Mouse (Mus musculus) liver, embryonic 12.5 days (tissue): Measurements from ENCODE around the gene Maf. TPM values are rescaled to one million over a fixed set of nuclear protein-coding genes. Genes with fewer than 3 reads are reported as not detected.

ENCODE experiments used
- ATAC-seq: fragments of 200-750 bp; cut with Nextera tagmentation; 2 replicates; pipeline ENCODE4 v1.8.0; 2017; ENCODE audit warnings: moderate number of reproducible peaks, mild to moderate bottlenecking, moderate library complexity
- H3K27ac ChIP-seq: fragments of 300-500 bp; sonication (generic); 2 replicates; pipeline ENCODE4 v1.5.1; 2016; ENCODE audit warnings: mild to moderate bottlenecking
- H3K27me3 ChIP-seq: fragments of 300-500 bp; sonication (generic); replicated peaks from 2 replicates; pipeline ENCODE4 v1.6.1; 2016; ENCODE audit warnings: mild to moderate bottlenecking, moderate library complexity
- H3K36me3 ChIP-seq: fragments of 300-500 bp; sonication (generic); 2 replicates; pipeline ENCODE4 v1.6.1; 2016; ENCODE audit warnings: mild to moderate bottlenecking, moderate library complexity
- H3K4me1 ChIP-seq: fragments of 300-500 bp; sonication (generic); 2 replicates; pipeline ENCODE4 v1.6.1; 2016
- H3K4me2 ChIP-seq: fragments of 300-500 bp; sonication (generic); 2 replicates; pipeline ENCODE4 v1.6.1; 2016; ENCODE audit warnings: mild to moderate bottlenecking, moderate library complexity
- H3K4me3 ChIP-seq: fragments of 300-500 bp; sonication (generic); 2 replicates; pipeline ENCODE4 v1.5.1; 2016; ENCODE audit warnings: mild to moderate bottlenecking, moderate library complexity
- H3K9ac ChIP-seq: fragments of 300-500 bp; sonication (generic); 2 replicates; pipeline ENCODE4 v1.6.1; 2016; ENCODE audit warnings: mild to moderate bottlenecking, moderate library complexity
- H3K9me3 ChIP-seq: fragments of 300-500 bp; sonication (generic); replicated peaks from 2 replicates; pipeline ENCODE4 v1.6.1; 2016; ENCODE audit warnings: mild to moderate bottlenecking, moderate library complexity
- WGBS: fragments of 180-500 bp; shearing (Covaris S2); methylation state at CpG from one replicate; pipeline ENCODE4 v1.1.7; 2016; ENCODE audit not compliant: insufficient replicate concordance; 5-methylcytosine and 5-hydroxymethylcytosine counted together
- polyA plus RNA-seq: library from polyadenylated mRNA; unstranded; fragments of >200 nt; fragmentation: Nextera tagmentation; extraction: Ambion mirVana; gene quantifications from 2 replicates; pipeline ENCODE4 v1.2.1, GENCODE M21; 2016

The Maf gene
- polyA plus RNA-seq, 1 experiment from 2014 or later: 3.2 TPM

- 0 out of 2 replicates have a peak, but pooled peaks cover 6% of the 10 kb centered on the region for H3K4me1 ChIP-seq
- peaks cover 19% of the 10 kb centered on the region for H3K27me3 ChIP-seq
- H3K27ac ChIP-seq: no peak overlapping the region
- H3K4me2 ChIP-seq: no peak overlapping the region
- H3K4me3 ChIP-seq: no peak overlapping the region
- no peaks in the 10 kb centered on the region for H3K36me3 ChIP-seq
- H3K9me3 ChIP-seq: no peaks in the 10 kb centered on the region
- ATAC-seq: no peak
- WGBS: 70% methylated on average over 5 of the region's 5 CpGs
- no peak overlapping the region for H3K9ac ChIP-seq
These were observed 6.6 kb downstream of the Maf start for GRCm38 (mm10) chr8:115701001-115701400.

DNA sequence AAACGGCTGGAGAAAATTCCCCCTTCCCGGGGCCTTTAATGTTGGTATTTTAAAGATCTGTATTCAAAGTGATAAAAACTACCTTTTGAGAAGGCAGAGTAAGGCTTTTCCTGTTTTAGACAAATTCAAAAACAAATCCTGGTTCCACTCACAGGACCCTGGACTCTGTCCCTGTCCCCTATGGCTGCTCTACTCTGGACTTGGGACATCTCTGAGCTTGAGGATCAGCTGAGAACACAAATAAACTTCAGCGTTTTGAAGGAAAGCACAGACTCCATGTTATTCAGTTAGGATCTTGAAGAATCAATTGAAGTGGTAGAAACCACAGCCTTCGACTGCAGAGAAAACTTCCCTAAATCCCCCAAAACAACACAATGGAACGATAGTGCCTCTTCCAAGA is 8.4 kb downstream of the Maf start:
- WGBS: 54% methylated on average over 5 of the region's 5 CpGs
- ATAC-seq: no peak
- H3K4me1 ChIP-seq: 0 out of 2 replicates have a peak, but pooled peaks cover 6% of the 10 kb centered on the region

GRCm38 (mm10) chr8:115697410-115697809 is 10.2 kb downstream of the Maf start:
- Histone ChIP-seq H3K4me2 (no peak overlapping the region), H3K9ac (no peak overlapping the region), H3K4me1 (0 out of 2 replicates have a peak, but pooled peaks cover 6% of the 10 kb centered on the region), H3K36me3 (no peaks in the 10 kb centered on the region), H3K9me3 (no peaks in the 10 kb centered on the region), H3K4me3 (no peak overlapping the region), H3K27me3 (no peaks in the 10 kb centered on the region), H3K27ac (no peak overlapping the region)
- WGBS: 49% methylated on average over 3 of the region's 3 CpGs
- no peak for ATAC-seq

More for the DNA sequence above, 8.4 kb downstream of the Maf start:
- Histone ChIP-seq H3K4me2 (no peak overlapping the region), H3K9me3 (no peaks in the 10 kb centered on the region), H3K36me3 (no peaks in the 10 kb centered on the region), H3K4me3 (no peak overlapping the region), H3K27me3 (peaks cover under 1% of the 10 kb centered on the region; the same call in 1 of the 2 replicates), H3K27ac (no peak overlapping the region), H3K9ac (no peak overlapping the region)

DNA sequence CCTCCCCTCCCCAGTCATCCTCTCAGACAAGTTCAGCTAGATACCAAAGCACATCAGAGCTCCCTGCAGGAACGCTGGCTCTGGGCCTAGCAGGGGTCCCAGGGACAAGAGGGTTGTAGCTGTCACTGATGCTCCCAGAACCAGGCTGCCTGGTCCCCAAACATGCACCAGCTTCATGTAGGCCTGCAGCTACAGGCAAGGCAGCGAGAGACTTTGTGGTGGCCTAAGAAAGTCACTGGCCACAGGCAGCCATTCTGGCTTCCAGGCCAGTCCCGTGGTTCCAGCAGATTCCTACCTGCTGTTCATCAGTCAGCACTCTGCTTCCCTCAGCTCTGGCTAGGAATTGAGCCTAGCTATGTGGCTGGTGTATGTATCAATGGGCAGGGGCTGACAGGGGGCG is 10.9 kb downstream of the Maf start:
- 51% methylated on average over 4 of the region's 4 CpGs for WGBS
- Histone ChIP-seq H3K9ac (no peak overlapping the region), H3K27me3 (no peaks in the 10 kb centered on the region), H3K9me3 (no peaks in the 10 kb centered on the region), H3K36me3 (no peaks in the 10 kb centered on the region), H3K4me3 (no peak overlapping the region), H3K27ac (no peak overlapping the region), H3K4me2 (no peak overlapping the region), H3K4me1 (0 out of 2 replicates have a peak, but pooled peaks cover 6% of the 10 kb centered on the region)
- no peak for ATAC-seq

- H3K36me3 ChIP-seq: no peaks in the 10 kb centered on the region
- no peak overlapping the region for H3K9ac ChIP-seq
- no peak overlapping the region for H3K4me3 ChIP-seq
- no peaks in the 10 kb centered on the region for H3K9me3 ChIP-seq
- H3K27ac ChIP-seq: no peak overlapping the region
- 60% methylated on average over 9 of the region's 9 CpGs for WGBS
- H3K4me1 ChIP-seq: no peaks in the 10 kb centered on the region
- ATAC-seq: no peak
- H3K27me3 ChIP-seq: no peaks in the 10 kb centered on the region
- no peak overlapping the region for H3K4me2 ChIP-seq
These were observed 20.2 kb downstream of the Maf start for GRCm38 (mm10) chr8:115687349-115687748.

- Histone ChIP-seq H3K4me3 (no peak overlapping the region), H3K27ac (no peak overlapping the region), H3K27me3 (no peaks in the 10 kb centered on the region), H3K9ac (no peak overlapping the region), H3K4me1 (no peaks in the 10 kb centered on the region), H3K36me3 (no peaks in the 10 kb centered on the region), H3K9me3 (no peaks in the 10 kb centered on the region), H3K4me2 (no peak overlapping the region)
- 59% methylated on average over 7 of the region's 7 CpGs for WGBS
- ATAC-seq: no peak
These were observed 24.3 kb downstream of the Maf start for GRCm38 (mm10) chr8:115683309-115683708.

DNA sequence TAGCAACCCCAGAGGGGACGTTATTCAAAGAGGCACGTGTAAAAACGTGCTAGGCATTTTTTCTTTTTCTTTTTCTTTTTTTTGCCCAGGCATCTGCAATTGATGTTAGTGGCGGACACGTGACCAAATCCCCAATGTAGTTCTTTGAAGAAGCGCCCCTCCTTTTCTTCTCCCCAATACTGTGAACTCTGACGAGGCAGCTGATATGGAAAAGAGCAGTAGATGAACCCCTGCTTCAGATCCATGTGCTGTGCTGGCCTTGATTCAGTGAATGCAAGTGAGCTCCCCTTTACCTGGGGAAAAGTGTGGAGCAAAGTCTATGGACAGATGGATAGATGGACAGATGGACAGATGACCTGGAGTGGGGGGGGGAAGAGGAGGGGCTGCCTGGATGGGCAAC is 28.1 kb downstream of the Maf start:
- no peak for ATAC-seq

DNA sequence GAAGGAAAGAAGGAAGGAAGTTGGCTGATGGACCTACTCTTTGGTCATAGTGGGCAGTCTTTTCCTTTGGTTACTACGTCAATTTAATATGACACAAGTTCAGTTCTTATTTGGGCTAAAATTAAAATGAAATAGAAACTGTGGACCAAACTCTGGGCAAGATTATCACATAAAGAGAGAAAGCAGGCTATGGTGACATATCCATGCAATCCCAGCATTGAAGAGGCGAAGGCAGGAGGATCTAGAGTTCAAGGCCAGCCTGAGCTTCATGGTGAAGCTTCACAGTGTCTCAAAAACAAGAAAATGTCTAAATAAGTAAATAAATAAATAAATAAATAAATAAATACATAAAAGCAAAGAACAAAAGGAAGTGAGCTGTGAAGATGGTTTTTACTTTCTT is 42.7 kb downstream of the Maf start:
- Histone ChIP-seq H3K4me3 (no peak overlapping the region), H3K27ac (no peak overlapping the region), H3K9me3 (no peaks in the 10 kb centered on the region), H3K36me3 (no peaks in the 10 kb centered on the region), H3K4me1 (no peaks in the 10 kb centered on the region), H3K9ac (no peak overlapping the region), H3K27me3 (no peaks in the 10 kb centered on the region), H3K4me2 (no peak overlapping the region)
- no peak for ATAC-seq
- WGBS: 59% methylated on average over 2 of the region's 2 CpGs

More for the DNA sequence above, 28.1 kb downstream of the Maf start:
- 57% methylated on average over 7 of the region's 7 CpGs for WGBS
- Histone ChIP-seq H3K27me3 (no peaks in the 10 kb centered on the region), H3K4me1 (no peaks in the 10 kb centered on the region), H3K4me2 (no peak overlapping the region), H3K4me3 (no peak overlapping the region), H3K27ac (no peak overlapping the region), H3K36me3 (no peaks in the 10 kb centered on the region), H3K9me3 (no peaks in the 10 kb centered on the region), H3K9ac (no peak overlapping the region)

GRCm38 (mm10) chr8:115650110-115650521 is 57.5 kb downstream of the Maf start:
- H3K4me2 ChIP-seq: no peak overlapping the region
- H3K27me3 ChIP-seq: no peaks in the 10 kb centered on the region
- no peaks in the 10 kb centered on the region for H3K9me3 ChIP-seq
- H3K9ac ChIP-seq: no peak overlapping the region
- H3K4me1 ChIP-seq: 0 out of 2 replicates have a peak, but pooled peaks cover 5% of the 10 kb centered on the region
- WGBS: 31% methylated on average over 3 of the region's 3 CpGs
- no peaks in the 10 kb centered on the region for H3K36me3 ChIP-seq
- ATAC-seq: peak; percentile 44; the same call in 1 of the 2 replicates
- H3K27ac ChIP-seq: no peak overlapping the region
- H3K4me3 ChIP-seq: no peak overlapping the region

DNA sequence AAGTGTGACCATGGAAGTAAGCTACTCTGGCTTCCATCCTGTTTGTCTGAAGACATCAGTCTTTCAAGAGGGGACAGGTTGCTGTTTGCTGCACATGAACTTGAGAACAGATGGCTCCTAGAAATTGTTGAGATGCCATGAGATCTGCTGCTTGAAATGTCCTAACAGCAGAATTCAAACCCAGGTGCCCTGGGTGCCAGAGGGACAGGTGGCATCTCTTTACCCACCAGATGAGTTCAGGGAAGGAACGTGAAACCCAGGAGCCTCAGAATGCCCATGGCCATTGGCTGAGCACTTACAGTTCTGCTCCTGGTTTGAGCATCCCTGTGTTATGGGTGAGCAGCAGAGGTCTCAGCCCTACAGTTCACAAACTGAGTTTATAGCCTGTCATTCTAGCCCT is 62.5 kb downstream of the Maf start:
- no peak overlapping the region for H3K9ac ChIP-seq
- H3K36me3 ChIP-seq: no peaks in the 10 kb centered on the region
- 68% methylated on average over 1 of the region's 1 CpGs for WGBS
- H3K4me2 ChIP-seq: no peak overlapping the region
- H3K4me1 ChIP-seq: 0 out of 2 replicates have a peak, but pooled peaks cover 5% of the 10 kb centered on the region
- H3K4me3 ChIP-seq: no peak overlapping the region
- no peak overlapping the region for H3K27ac ChIP-seq
- H3K9me3 ChIP-seq: no peaks in the 10 kb centered on the region
- no peaks in the 10 kb centered on the region for H3K27me3 ChIP-seq
- ATAC-seq: no peak

GRCm38 (mm10) chr8:115641936-115642335 is 65.7 kb downstream of the Maf start:
- Histone ChIP-seq H3K4me2 (no peak overlapping the region), H3K4me1 (0 out of 2 replicates have a peak, but pooled peaks cover 5% of the 10 kb centered on the region), H3K27me3 (no peaks in the 10 kb centered on the region), H3K36me3 (no peaks in the 10 kb centered on the region), H3K9ac (no peak overlapping the region), H3K27ac (no peak overlapping the region), H3K9me3 (no peaks in the 10 kb centered on the region), H3K4me3 (no peak overlapping the region)
- WGBS: 70% methylated on average over 5 of the region's 5 CpGs
- no peak for ATAC-seq

DNA sequence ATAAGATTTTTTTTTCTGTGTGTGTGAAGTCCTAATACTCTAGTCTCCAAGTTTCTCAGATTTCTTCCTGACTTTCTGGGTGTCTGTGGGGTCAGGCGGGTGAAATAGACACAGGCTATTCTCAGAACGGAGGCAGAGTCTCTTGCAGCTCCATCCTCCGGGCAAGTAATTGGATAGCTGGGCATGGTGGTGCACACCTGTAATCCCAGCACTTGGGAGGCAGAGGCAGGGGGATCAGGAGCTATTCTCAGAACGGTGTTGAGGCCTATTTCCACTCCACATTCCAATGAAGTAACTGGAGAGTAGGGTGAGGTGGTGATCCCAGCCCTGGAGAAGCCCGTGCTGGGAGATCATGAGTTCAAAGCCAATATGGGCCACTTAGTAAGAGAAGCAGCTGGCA is 67.6 kb downstream of the Maf start:
- no peak for ATAC-seq
- no peaks in the 10 kb centered on the region for H3K9me3 ChIP-seq
- no peak overlapping the region for H3K27ac ChIP-seq
- no peak overlapping the region for H3K4me3 ChIP-seq
- H3K9ac ChIP-seq: no peak overlapping the region
- no peaks in the 10 kb centered on the region for H3K27me3 ChIP-seq
- no peak overlapping the region for H3K4me2 ChIP-seq
- WGBS: 71% methylated on average over 5 of the region's 5 CpGs
- no peaks in the 10 kb centered on the region for H3K36me3 ChIP-seq
- no peaks in the 10 kb centered on the region for H3K4me1 ChIP-seq

- no peaks in the 10 kb centered on the region for H3K9me3 ChIP-seq
- no peak overlapping the region for H3K9ac ChIP-seq
- no peak for ATAC-seq
- H3K27ac ChIP-seq: no peak overlapping the region
- WGBS: 79% methylated on average over 6 of the region's 6 CpGs
- no peaks in the 10 kb centered on the region for H3K4me1 ChIP-seq
- H3K4me3 ChIP-seq: no peak overlapping the region
- no peaks in the 10 kb centered on the region for H3K36me3 ChIP-seq
- H3K4me2 ChIP-seq: no peak overlapping the region
- no peaks in the 10 kb centered on the region for H3K27me3 ChIP-seq
These were observed 70.8 kb downstream of the Maf start for GRCm38 (mm10) chr8:115636751-115637150.
